In the genomic region with DNA sequence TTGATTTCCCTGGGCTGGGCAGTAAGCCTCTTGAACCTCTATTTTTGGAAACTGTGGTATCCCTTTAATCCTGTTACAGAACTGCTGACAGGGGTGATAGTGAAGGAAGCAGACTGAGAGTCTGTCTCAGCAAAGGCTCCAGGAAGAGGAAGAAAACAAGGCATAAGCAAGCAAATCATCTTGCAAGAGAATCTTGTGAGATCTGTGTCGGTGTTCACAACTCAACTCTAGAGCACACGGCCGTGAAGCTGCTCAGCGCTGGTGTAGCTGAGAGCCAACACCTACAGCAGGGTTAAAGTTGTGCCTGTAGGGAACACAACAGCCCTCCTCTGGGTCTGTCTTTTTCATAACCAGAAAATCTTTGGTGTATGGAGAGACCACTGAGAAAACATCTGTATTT, we compare ENCODE assay signal across 14 mouse cellular contexts.
DNase-seq lines count a peak whose midpoint lies in the region; ATAC-seq and TF ChIP-seq lines count a peak whose summit lies in the region.
"Had no signal": no experiment of that assay in that cellular context is flagged by ENCODE, and none has a peak within 500 bp of the region (broad histone marks: within the 10 kb centered on the region; RNA-seq: fewer than 3 reads in every experiment).

No protein-coding gene starts in this region.

- peak overlapping the region; percentile 53 for H3K27ac ChIP-seq in heart, adult 2 months
- H3K27ac ChIP-seq in heart, embryonic 10.5 days = peak overlapping the region; percentile 63; the same call in 1 of the 2 replicates
- H3K27ac ChIP-seq in liver, postnatal 0 days (ENCODE audit: low read depth) = 0 out of 2 replicates have a peak overlapping the region, but pooled peaks have one; percentile 22
- H3K27ac ChIP-seq: hindbrain, embryonic 14.5 days; midbrain, embryonic 13.5 days; neural tube, embryonic 13.5 days had no signal

- no peak for TF ChIP-seq POLR2A in heart, adult 2 months (IDR thresholded peaks at IDR 0.05; ENCODE audit: insufficient read depth, low read depth, low read length)

- TF ChIP-seq EP300 in heart, adult 2 months (IDR thresholded peaks at IDR 0.05; ENCODE audit: insufficient read depth, low read depth, low read length) = no peak
- no peak for TF ChIP-seq EP300 in liver, postnatal 0 days (IDR thresholded peaks at IDR 0.05; ENCODE audit: low read depth)

- intact Hi-C loops in heart, adult 2 months (cut with DNase I) = no loop called here
- intact Hi-C loops in heart, postnatal 25 days (cut with DNase I) = no loop called here
- intact Hi-C loops in left cerebral cortex, postnatal 25 days (cut with DNase I) = no loop called here

- no peak overlapping the region for H3K4me3 ChIP-seq in heart, adult 2 months
- H3K4me3 ChIP-seq in heart, embryonic 10.5 days = no peak overlapping the region
- no peak overlapping the region for H3K4me3 ChIP-seq in liver, postnatal 0 days (ENCODE audit: low read depth, low read length)
- H3K4me3 ChIP-seq: midbrain, embryonic 13.5 days; neural tube, embryonic 13.5 days had no signal

- no peaks in the 10 kb centered on the region for H3K27me3 ChIP-seq in heart, adult 2 months (ENCODE audit: control insufficient read depth, insufficient read depth, low read length)
- no peaks in the 10 kb centered on the region for H3K27me3 ChIP-seq in heart, embryonic 10.5 days (ENCODE audit: insufficient read depth, poor library complexity, severe bottlenecking)
- H3K27me3 ChIP-seq in liver, postnatal 0 days (ENCODE audit: insufficient read depth, low read length) = no peaks in the 10 kb centered on the region
- H3K27me3 ChIP-seq: midbrain, embryonic 13.5 days; neural tube, embryonic 13.5 days had no signal

- H3K4me2 ChIP-seq in liver, postnatal 0 days (ENCODE audit: low read depth, low read length) = no peak overlapping the region
- H3K4me2 ChIP-seq: hindbrain, embryonic 14.5 days; midbrain, embryonic 13.5 days; neural tube, embryonic 13.5 days had no signal

- no peaks in the 10 kb centered on the region for H3K9me3 ChIP-seq in heart, embryonic 10.5 days
- H3K9me3 ChIP-seq in liver, postnatal 0 days (ENCODE audit: low read length) = no peaks in the 10 kb centered on the region
- H3K9me3 ChIP-seq: midbrain, embryonic 13.5 days; neural tube, embryonic 13.5 days had no signal

- TF ChIP-seq CTCF in heart, adult 2 months (IDR thresholded peaks at IDR 0.05) = no peak
- no peak for TF ChIP-seq CTCF in liver, postnatal 0 days (IDR thresholded peaks at IDR 0.05; ENCODE audit: low read depth)

- H3K79me2 ChIP-seq in heart, adult 2 months (replicated peaks; ENCODE audit: control insufficient read depth, insufficient read depth, low read length) = no peaks in the 10 kb centered on the region

- peaks cover 4% of the 10 kb centered on the region; the same call in 1 of the 2 replicates for H3K36me3 ChIP-seq in heart, adult 2 months (ENCODE audit: control insufficient read depth, insufficient read depth, low read length)
- peaks cover 9% of the 10 kb centered on the region; the same call in 1 of the 2 replicates for H3K36me3 ChIP-seq in heart, embryonic 10.5 days
- no peaks in the 10 kb centered on the region for H3K36me3 ChIP-seq in liver, postnatal 0 days (replicated peaks; ENCODE audit: insufficient read depth, low read length)

- WGBS in heart, adult 2 months = 10% methylated on average over 4 of the region's 4 CpGs
- WGBS in heart, embryonic 10.5 days = 33% methylated on average over 4 of the region's 4 CpGs
- WGBS in liver, postnatal 0 days (ENCODE audit: insufficient replicate concordance) = 63% methylated on average over 4 of the region's 4 CpGs

- no peak for ATAC-seq in liver, postnatal 0 days
- ATAC-seq: midbrain, embryonic 13.5 days had no signal

- peaks cover 1% of the 10 kb centered on the region for H3K4me1 ChIP-seq in heart, adult 2 months (ENCODE audit: control insufficient read depth, insufficient read depth, low read length)
- H3K4me1 ChIP-seq in heart, embryonic 10.5 days = peaks cover 22% of the 10 kb centered on the region; the same call in 1 of the 2 replicates
- H3K4me1 ChIP-seq in liver, postnatal 0 days (ENCODE audit: insufficient read depth) = no peaks in the 10 kb centered on the region
- H3K4me1 ChIP-seq: midbrain, embryonic 13.5 days; neural tube, embryonic 13.5 days had no signal

- DNase-seq in heart, adult 2 months = no peak
- no peak for DNase-seq in heart, postnatal 25 days (ENCODE audit: low spot score)
- DNase-seq in retina, adult 2 months (ENCODE audit: low read depth, low spot score) = peak; percentile 52
- no peak for DNase-seq in retina, embryonic 14.5 days (ENCODE audit: low spot score)
- DNase-seq in heart, embryonic 10.5 days (ENCODE audit: low spot score) = no peak
- no peak for DNase-seq in liver, postnatal 0 days
- DNase-seq in cerebellum, adult 8-10 months = no peak
- DNase-seq in left cerebral cortex, postnatal 25 days (ENCODE audit: low spot score in 2 of 2) = no peak
- DNase-seq: cerebellum, adult 9-11 months; left cerebral cortex, postnatal 4 days; lung, postnatal 36 days had no signal

- no peak overlapping the region; the same call in 1 of the 2 replicates for H3K9ac ChIP-seq in heart, adult 2 months (ENCODE audit: low read depth, low read length)
- no peak overlapping the region for H3K9ac ChIP-seq in liver, postnatal 0 days (replicated peaks)
- H3K9ac ChIP-seq: hindbrain, embryonic 14.5 days; midbrain, embryonic 13.5 days; neural tube, embryonic 13.5 days had no signal
